In genomic region chr9:15029025-15029727, GRCm38 (mm10) we compare ENCODE assay signal across 9 mouse cellular contexts. TPM values are rescaled to one million over a fixed set of nuclear protein-coding genes. Genes with fewer than 3 reads are reported as not detected.
DNase-seq lines count a peak whose midpoint lies in the region; ATAC-seq and TF ChIP-seq lines count a peak whose summit lies in the region.
"Had no signal": no experiment of that assay in that cellular context is flagged by ENCODE, and none has a peak within 500 bp of the region (broad histone marks: within the 10 kb centered on the region; RNA-seq: fewer than 3 reads in every experiment).

No protein-coding gene starts in this region.

- no peak overlapping the region for H3K27ac ChIP-seq in heart, postnatal 0 days (ENCODE audit: low read depth)
- H3K27ac ChIP-seq in heart, embryonic 11.5 days (ENCODE audit: low read depth, low read length): no peak overlapping the region
- H3K27ac ChIP-seq in limb, embryonic 11.5 days (replicated peaks; ENCODE audit: low read depth, low read length): no peak overlapping the region
- no peak overlapping the region for H3K27ac ChIP-seq in midbrain, embryonic 15.5 days
- H3K27ac ChIP-seq: limb, embryonic 15.5 days had no signal

- 57% methylated on average over 5 of the region's 5 CpGs for WGBS in heart, postnatal 0 days
- 44% methylated on average over 5 of the region's 5 CpGs for WGBS in heart, embryonic 11.5 days (ENCODE audit: insufficient replicate concordance)
- WGBS in limb, embryonic 11.5 days: 57% methylated on average over 4 of the region's 5 CpGs
- WGBS in midbrain, embryonic 15.5 days: 60% methylated on average over 5 of the region's 5 CpGs

- no peak overlapping the region for H3K4me2 ChIP-seq in heart, postnatal 0 days (ENCODE audit: low read depth, low read length)
- H3K4me2 ChIP-seq in heart, embryonic 11.5 days: no peak overlapping the region
- no peak overlapping the region for H3K4me2 ChIP-seq in limb, embryonic 11.5 days (ENCODE audit: low read depth, severe bottlenecking)
- H3K4me2 ChIP-seq in midbrain, embryonic 15.5 days: no peak overlapping the region
- H3K4me2 ChIP-seq: limb, embryonic 15.5 days had no signal

- H3K4me3 ChIP-seq in heart, postnatal 0 days (ENCODE audit: low read depth, low read length): no peak overlapping the region
- H3K4me3 ChIP-seq in heart, embryonic 11.5 days (ENCODE audit: low read depth, low read length): no peak overlapping the region
- H3K4me3 ChIP-seq in limb, embryonic 11.5 days (ENCODE audit: low read depth, low read length): no peak overlapping the region
- H3K4me3 ChIP-seq in midbrain, embryonic 15.5 days: no peak overlapping the region
- H3K4me3 ChIP-seq: limb, embryonic 15.5 days had no signal

- TF ChIP-seq CTCF in heart, postnatal 0 days (IDR thresholded peaks at IDR 0.05; ENCODE audit: low read depth): peak; percentile 73

- no peaks in the 10 kb centered on the region for H3K36me3 ChIP-seq in heart, postnatal 0 days (replicated peaks; ENCODE audit: control insufficient read depth, insufficient read depth, low read length)
- no peaks in the 10 kb centered on the region for H3K36me3 ChIP-seq in heart, embryonic 11.5 days (ENCODE audit: control insufficient read depth, insufficient read depth, low read length)
- no peaks in the 10 kb centered on the region for H3K36me3 ChIP-seq in limb, embryonic 11.5 days (ENCODE audit: control insufficient read depth, insufficient read depth, low read length)
- no peaks in the 10 kb centered on the region for H3K36me3 ChIP-seq in midbrain, embryonic 15.5 days (replicated peaks)

- no peak for TF ChIP-seq EP300 in heart, postnatal 0 days (IDR thresholded peaks at IDR 0.05; ENCODE audit: low read depth)

- H3K4me1 ChIP-seq in heart, postnatal 0 days (ENCODE audit: control insufficient read depth, insufficient read depth): no peaks in the 10 kb centered on the region
- H3K4me1 ChIP-seq in heart, embryonic 11.5 days (ENCODE audit: control insufficient read depth, insufficient read depth, low read length): no peaks in the 10 kb centered on the region; the same call in 1 of the 2 replicates
- no peaks in the 10 kb centered on the region for H3K4me1 ChIP-seq in limb, embryonic 11.5 days (ENCODE audit: control insufficient read depth, insufficient read depth, low read length)
- H3K4me1 ChIP-seq in midbrain, embryonic 15.5 days: no peaks in the 10 kb centered on the region; the same call in 1 of the 2 replicates

- no peaks in the 10 kb centered on the region for H3K27me3 ChIP-seq in heart, postnatal 0 days (ENCODE audit: control insufficient read depth, insufficient read depth, low read length)
- H3K27me3 ChIP-seq in heart, embryonic 11.5 days (ENCODE audit: control insufficient read depth, insufficient read depth, low read length): no peaks in the 10 kb centered on the region
- H3K27me3 ChIP-seq in limb, embryonic 11.5 days (ENCODE audit: control insufficient read depth, insufficient read depth, low read length): no peaks in the 10 kb centered on the region
- H3K27me3 ChIP-seq in midbrain, embryonic 15.5 days (replicated peaks): no peaks in the 10 kb centered on the region
- H3K27me3 ChIP-seq: limb, embryonic 15.5 days had no signal

- no peak for DNase-seq in heart, postnatal 0 days (ENCODE audit: low spot score)
- peak; percentile 86 for DNase-seq in CD4-positive, CD25-positive, alpha-beta regulatory T cell, adult 2 months (ENCODE audit: low read depth, low spot score)
- peak; percentile 55 for DNase-seq in brain, adult 2 months (ENCODE audit: low read depth, low spot score)
- peak; percentile 26 to 29 for DNase-seq in gastrocnemius, adult 8-10 months (ENCODE audit: low spot score in 2 of 2)
- peak; percentile 72 for DNase-seq in limb, embryonic 11.5 days (ENCODE audit: low spot score)
- peak; percentile 67 to 75 for DNase-seq in thymus, postnatal 36 days

- no peak for ATAC-seq in heart, postnatal 0 days (ENCODE audit: insufficient read depth, low read depth)
- no peak for ATAC-seq in heart, embryonic 11.5 days (replicated peaks; ENCODE audit: insufficient number of reproducible peaks, low FRiP score, low TSS enrichment)
- ATAC-seq in limb, embryonic 11.5 days (ENCODE audit: insufficient number of reproducible peaks, low FRiP score, low TSS enrichment, low read depth): no peak
- ATAC-seq in midbrain, embryonic 15.5 days (replicated peaks): peak; percentile 52

- no peak overlapping the region for H3K9ac ChIP-seq in heart, postnatal 0 days (replicated peaks; ENCODE audit: low read depth, low read length)
- H3K9ac ChIP-seq in heart, embryonic 11.5 days (ENCODE audit: low read depth, low read length): no peak overlapping the region
- no peak overlapping the region for H3K9ac ChIP-seq in limb, embryonic 11.5 days (ENCODE audit: low read length)
- H3K9ac ChIP-seq in midbrain, embryonic 15.5 days: no peak overlapping the region
- H3K9ac ChIP-seq: limb, embryonic 15.5 days had no signal

- H3K9me3 ChIP-seq in heart, postnatal 0 days (replicated peaks; ENCODE audit: control insufficient read depth, low read length): no peaks in the 10 kb centered on the region
- H3K9me3 ChIP-seq in heart, embryonic 11.5 days (replicated peaks; ENCODE audit: control insufficient read depth, low read length): 0 out of 2 replicates have a peak, but pooled peaks cover 3% of the 10 kb centered on the region
- H3K9me3 ChIP-seq in limb, embryonic 11.5 days (ENCODE audit: control insufficient read depth, low read length): no peaks in the 10 kb centered on the region
- no peaks in the 10 kb centered on the region for H3K9me3 ChIP-seq in midbrain, embryonic 15.5 days
- H3K9me3 ChIP-seq: limb, embryonic 15.5 days had no signal

RNA-seq across cellular contexts. Expression of gene Panx1, which starts 16.1 kb away (rescaled TPM):
- total RNA-seq in heart, postnatal 0 days (2014; rRNA removed; ENCODE audit: low replicate concordance): 2.4 and 7.4 TPM in 2 replicates
- 10.2 and 11.2 TPM in 2 replicates for polyA plus RNA-seq in heart, postnatal 0 days (2015; fragmentation: Nextera tagmentation; extraction: Ambion mirVana)
- 30.1 and 30.4 TPM in 2 replicates for polyA plus RNA-seq in heart, embryonic 11.5 days (2014; fragmentation: Nextera tagmentation; extraction: Ambion mirVana)
- 10 to 100 TPM; 26.9 to 36.7 (median 27.8) TPM for total RNA-seq in gastrocnemius, adult 8-10 months (2022)
- polyA plus RNA-seq in limb, embryonic 11.5 days (2014; fragmentation: Nextera tagmentation; extraction: Ambion mirVana): 78.4 and 79.6 TPM in 2 replicates
- polyA plus RNA-seq in midbrain, embryonic 15.5 days (2015; fragmentation: Nextera tagmentation; extraction: Ambion mirVana): 207 and 233 TPM in 2 replicates
